Mouse (Mus musculus): ENCODE measurements around the gene Sytl5. TPM values are rescaled to one million over a fixed set of nuclear protein-coding genes. Genes with fewer than 3 reads are reported as not detected.

Gene Sytl5
- total and polyA plus RNA-seq, 3 experiments = not detected

Other genes starting within 250 kb of the Sytl5 start
- gene Dynlt3, start 222.6 kb upstream of the Sytl5 start, total RNA-seq (2012; rRNA removed) = 38.8 and 47.0 TPM in 2 replicates
- gene Dynlt3, start 222.6 kb upstream of the Sytl5 start, polyA plus RNA-seq (2012; ENCODE audit: insufficient read depth in 1 of 2, insufficient read length in 2 of 2, low read depth in 1 of 2, low replicate concordance in 2 of 2, missing spikeins in 1 of 2) = 10 to 100 TPM; 32.2 to 89.5 TPM
- not detected in 2 replicates for gene Hypm, start 38.7 kb upstream of the Sytl5 start, total RNA-seq (2012; rRNA removed)
- gene Hypm, start 38.7 kb upstream of the Sytl5 start, polyA plus RNA-seq (2012; ENCODE audit: insufficient read depth in 1 of 2, insufficient read length in 2 of 2, low read depth in 1 of 2, low replicate concordance in 2 of 2, missing spikeins in 1 of 2) = not detected
- not detected in 2 replicates for gene H2al3, start 35.9 kb upstream of the Sytl5 start, total RNA-seq (2012; rRNA removed)
- not detected for gene H2al3, start 35.9 kb upstream of the Sytl5 start, polyA plus RNA-seq (2012; ENCODE audit: insufficient read depth in 1 of 2, insufficient read length in 2 of 2, low read depth in 1 of 2, low replicate concordance in 2 of 2, missing spikeins in 1 of 2)
- not detected in 2 replicates for gene Srpx, start 232.1 kb downstream of the Sytl5 start, total RNA-seq (2012; rRNA removed)
- not detected for gene Srpx, start 232.1 kb downstream of the Sytl5 start, polyA plus RNA-seq (2012; ENCODE audit: insufficient read depth in 1 of 2, insufficient read length in 2 of 2, low read depth in 1 of 2, low replicate concordance in 2 of 2, missing spikeins in 1 of 2)